8 mouse cellular contexts compared by ENCODE assay signal in genomic region chr6:72958662-72959071, GRCm38 (mm10). TPM values are rescaled to one million over a fixed set of nuclear protein-coding genes. Genes with fewer than 3 reads are reported as not detected.
DNase-seq lines count a peak whose midpoint lies in the region; ATAC-seq lines count a peak whose summit lies in the region.

TSS of gene Tmsb10 (minus strand) at chr6:72958748.

- no peaks in the 10 kb centered on the region for H3K9me3 ChIP-seq in kidney, embryonic 14.5 days (ENCODE audit: control insufficient read depth, low read length)
- H3K9me3 ChIP-seq in forebrain, embryonic 11.5 days (ENCODE audit: control insufficient read depth, low read length): no peaks in the 10 kb centered on the region
- no peaks in the 10 kb centered on the region for H3K9me3 ChIP-seq in hindbrain, embryonic 10.5 days
- no peaks in the 10 kb centered on the region for H3K9me3 ChIP-seq in liver, embryonic 13.5 days (replicated peaks)

- no peaks in the 10 kb centered on the region for H3K36me3 ChIP-seq in kidney, embryonic 14.5 days (ENCODE audit: control insufficient read depth, insufficient read depth, low read length)
- H3K36me3 ChIP-seq in forebrain, embryonic 11.5 days (ENCODE audit: control insufficient read depth, insufficient read depth, low read length): no peaks in the 10 kb centered on the region
- H3K36me3 ChIP-seq in hindbrain, embryonic 10.5 days: no peaks in the 10 kb centered on the region
- H3K36me3 ChIP-seq in liver, embryonic 13.5 days: no peaks in the 10 kb centered on the region

- peak within 1 kb of the TSS; percentile 81 for H3K4me3 ChIP-seq in kidney, embryonic 14.5 days (ENCODE audit: low read length)
- H3K4me3 ChIP-seq in forebrain, embryonic 11.5 days (ENCODE audit: low read depth, low read length): peak within 1 kb of the TSS; percentile 87
- peak within 1 kb of the TSS; percentile 95 for H3K4me3 ChIP-seq in hindbrain, embryonic 10.5 days
- peak within 1 kb of the TSS; percentile 72 for H3K4me3 ChIP-seq in liver, embryonic 13.5 days (replicated peaks)

- H3K27me3 ChIP-seq in kidney, embryonic 14.5 days (ENCODE audit: control insufficient read depth, insufficient read depth, low read length): no peaks in the 10 kb centered on the region
- H3K27me3 ChIP-seq in forebrain, embryonic 11.5 days (ENCODE audit: control insufficient read depth, insufficient read depth, low read length): no peaks in the 10 kb centered on the region
- no peaks in the 10 kb centered on the region for H3K27me3 ChIP-seq in hindbrain, embryonic 10.5 days (ENCODE audit: insufficient read depth, poor library complexity, severe bottlenecking)
- H3K27me3 ChIP-seq in liver, embryonic 13.5 days: peaks cover 25% of the 10 kb centered on the region

- DNase-seq in kidney, adult 11 months: no peak
- DNase-seq in MEL-GATA-1-ER (ENCODE audit: extremely low read depth, low read depth): peak; percentile 4
- DNase-seq in forebrain, embryonic 11.5 days (ENCODE audit: low spot score): no peak
- DNase-seq in hindbrain, embryonic 10.5 days (ENCODE audit: low spot score): no peak
- no peak for DNase-seq in liver, embryonic 13.5 days
- DNase-seq in right cerebral cortex, postnatal 14 days: no peak
- DNase-seq in spleen, postnatal 4 days (ENCODE audit: low spot score in 2 of 2): no peak

- ATAC-seq in kidney, embryonic 14.5 days (ENCODE audit: low FRiP score, low TSS enrichment): 0 out of 2 replicates have a peak, but pooled peaks have one; percentile 0
- ATAC-seq in forebrain, embryonic 11.5 days (replicated peaks; ENCODE audit: low FRiP score): peak; percentile 2; the same call in 1 of the 2 replicates
- peak; percentile 30; the same call in 1 of the 2 replicates for ATAC-seq in liver, embryonic 13.5 days (ENCODE audit: low read depth)

- WGBS in kidney, embryonic 14.5 days: under 1% methylated on average over 17 of the region's 19 CpGs
- WGBS in forebrain, embryonic 11.5 days: 0% methylated on average over 18 of the region's 19 CpGs
- under 1% methylated on average over 19 of the region's 19 CpGs for WGBS in hindbrain, embryonic 10.5 days
- 0% methylated on average over 19 of the region's 19 CpGs for WGBS in liver, embryonic 13.5 days (ENCODE audit: insufficient replicate concordance)

- H3K4me1 ChIP-seq in kidney, embryonic 14.5 days (ENCODE audit: control insufficient read depth, insufficient read depth, low read length): peaks cover 33% of the 10 kb centered on the region
- H3K4me1 ChIP-seq in forebrain, embryonic 11.5 days (replicated peaks; ENCODE audit: control insufficient read depth, insufficient read depth, low read length): peaks cover 7% of the 10 kb centered on the region; the same call in 1 of the 2 replicates
- H3K4me1 ChIP-seq in hindbrain, embryonic 10.5 days (replicated peaks): peaks cover 35% of the 10 kb centered on the region
- peaks cover 46% of the 10 kb centered on the region for H3K4me1 ChIP-seq in liver, embryonic 13.5 days (replicated peaks)

- peak within 1 kb of the TSS; percentile 87 for H3K27ac ChIP-seq in kidney, embryonic 14.5 days (ENCODE audit: low read depth, low read length)
- peak within 1 kb of the TSS; percentile 62 for H3K27ac ChIP-seq in forebrain, embryonic 11.5 days (ENCODE audit: low read depth, low read length)
- peak within 1 kb of the TSS; percentile 98 for H3K27ac ChIP-seq in hindbrain, embryonic 10.5 days
- H3K27ac ChIP-seq in liver, embryonic 13.5 days: peak within 1 kb of the TSS; percentile 18

- H3K9ac ChIP-seq in kidney, embryonic 14.5 days (ENCODE audit: low read depth, low read length): peak within 1 kb of the TSS; percentile 91
- peak within 1 kb of the TSS; percentile 99 for H3K9ac ChIP-seq in forebrain, embryonic 11.5 days (ENCODE audit: low read length)
- peak within 1 kb of the TSS; percentile 76 for H3K9ac ChIP-seq in liver, embryonic 13.5 days

- H3K4me2 ChIP-seq in kidney, embryonic 14.5 days (replicated peaks; ENCODE audit: low read depth, low read length): peak within 1 kb of the TSS; percentile 80
- peak within 1 kb of the TSS; percentile 81 for H3K4me2 ChIP-seq in forebrain, embryonic 11.5 days (ENCODE audit: low read depth, low read length, severe bottlenecking)
- H3K4me2 ChIP-seq in liver, embryonic 13.5 days: peak within 1 kb of the TSS; percentile 90

RNA-seq across cellular contexts. Expression of gene Tmsb10, which starts in this region (rescaled TPM):
- polyA plus RNA-seq in kidney, embryonic 14.5 days (2014; fragmentation: Nextera tagmentation; extraction: Ambion mirVana): 2,275 and 2,927 TPM in 2 replicates
- polyA plus RNA-seq in forebrain, embryonic 11.5 days (2014; fragmentation: Nextera tagmentation; extraction: Ambion mirVana): 2,631 and 2,769 TPM in 2 replicates
- polyA plus RNA-seq in hindbrain, embryonic 10.5 days (2016; fragmentation: Nextera tagmentation; extraction: Ambion mirVana): 3,283 and 4,408 TPM in 2 replicates
- 268 and 325 TPM in 2 replicates for polyA plus RNA-seq in liver, embryonic 13.5 days (2015; fragmentation: Nextera tagmentation; extraction: Ambion mirVana)

Comparison
In these comparisons a context has a peak if more than half of its experiments do, and no peak if none do; other contexts are left out.
1. H3K27ac ChIP-seq: peak in every context shown above with its lines; median percentile 98 in hindbrain, embryonic 10.5 days; 87 in kidney, embryonic 14.5 days; 62 in forebrain, embryonic 11.5 days; 18 in liver, embryonic 13.5 days.